Mouse (Mus musculus): ENCODE measurements around the gene Gm17577.
"Not testable (repeated sequence)": the region's sequence is repeated elsewhere in the genome, so short reads cannot be mapped to it uniquely, and the experiment has no call there.

Gene Gm17577

DNA sequence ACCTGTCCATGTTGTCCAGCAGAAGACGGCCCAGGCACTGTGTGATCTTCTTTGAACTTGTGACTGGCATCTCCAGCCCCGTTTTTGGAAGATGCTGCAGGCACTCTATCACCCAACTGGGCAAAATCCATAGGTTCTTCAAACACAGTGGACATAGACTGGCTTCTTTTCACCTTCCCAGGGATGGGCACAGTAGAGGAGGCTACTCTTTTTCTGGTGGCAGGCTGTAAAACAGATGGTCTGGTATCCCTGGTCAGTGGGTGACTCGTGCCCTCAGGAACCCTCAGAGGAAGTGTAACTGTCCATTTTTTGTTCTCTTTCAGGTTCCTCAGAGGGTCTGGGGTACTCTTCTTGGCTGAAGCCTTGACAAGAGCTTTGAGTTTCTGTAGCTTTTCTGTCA, at the start of gene Gm17577:
Gene Gm17577 (minus strand): TSS at position 101 of the 400 bp plus-strand sequence.
- not testable (repeated sequence) for DNase-seq (ENCODE audit: low read depth)

DNA sequence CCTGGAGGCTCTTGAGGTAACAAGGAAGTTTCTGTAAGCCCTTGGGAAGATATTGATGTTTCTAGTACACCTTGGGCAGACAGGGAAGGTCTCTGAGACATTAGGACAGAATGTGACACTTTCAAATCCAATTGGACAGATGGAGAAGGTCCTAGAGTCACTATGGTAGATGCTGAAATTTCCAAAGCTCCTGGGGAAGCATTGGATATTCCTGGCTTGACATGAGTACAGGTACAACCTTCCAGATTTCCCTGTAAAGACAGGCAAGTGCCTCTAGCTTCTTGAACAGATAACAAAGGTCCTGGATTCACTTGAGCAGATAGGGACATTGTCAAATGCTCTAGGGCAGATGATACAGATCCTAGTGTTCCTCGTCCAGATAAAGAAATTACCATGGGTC, 24.3 kb downstream of the Gm17577 start, which contains the start of gene Srsx:
Gene Srsx (minus strand): TSS at position 101 of the 400 bp plus-strand sequence.
- DNase-seq (ENCODE audit: low read depth), result not testable (repeated sequence)

All from induced T-regulatory cell, adult 2 months (primary cell).